Mouse (Mus musculus) bone marrow macrophage, adult 2 months (primary cell): ENCODE measurements at regions not wholly inside any gene's neighbourhood (a gene's known extent, or its start where the extent isn't known, plus 50 kb on each side); places are given as distances from the start of the nearest gene placed in this dataset.

Source experiments
- CTCF ChIP-seq: IDR thresholded peaks from 2 replicates; pipeline ENCODE4 v1.5.1; 2012; ENCODE audit warnings: low read depth, mild to moderate bottlenecking, low read length, moderate library complexity
- POLR2A ChIP-seq: IDR thresholded peaks from 2 replicates; pipeline ENCODE4 v1.6.1; 2012; ENCODE audit warnings: mild to moderate bottlenecking, low read depth, low read length, borderline replicate concordance

DNA sequence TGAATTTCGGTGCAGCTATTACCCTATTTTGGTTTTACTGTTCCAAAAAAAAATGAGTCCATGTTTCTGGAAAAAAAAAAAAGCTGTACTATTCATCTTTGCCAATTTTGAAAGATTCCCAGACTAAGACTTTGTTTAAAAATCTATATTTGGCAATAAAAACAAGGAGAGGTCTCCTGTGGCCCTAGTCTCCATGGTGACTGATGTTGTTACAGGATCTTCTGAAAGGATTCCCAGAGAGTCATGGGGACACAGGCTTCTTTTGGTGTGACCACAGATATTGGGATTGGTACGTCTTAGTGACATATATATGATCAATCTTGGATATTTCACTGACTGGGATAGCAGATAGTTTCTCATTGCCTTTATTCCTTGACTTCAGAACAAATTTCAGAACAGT lies 266.7 kb downstream of the Drd1 start:
- no peak for TF ChIP-seq CTCF
- no peak for TF ChIP-seq POLR2A
